Mouse (Mus musculus) C2C12 (cell line): ENCODE measurements around the gene Dchs1. TPM values are rescaled to one million over a fixed set of nuclear protein-coding genes. Genes with fewer than 3 reads are reported as not detected.

Experiments used
- H3K27me3 ChIP-seq: one replicate; pipeline ENCODE4 v1.6.1; 2011; ENCODE audit not compliant: control insufficient read depth, insufficient read depth, insufficient read length
- H3K36me3 ChIP-seq: one replicate; pipeline ENCODE4 v1.6.1; 2011; ENCODE audit not compliant: control insufficient read depth, insufficient read depth
- H3K4me3 ChIP-seq: one replicate; pipeline ENCODE4 v1.5.1; 2011; ENCODE audit warnings: mild to moderate bottlenecking, control low read depth; ENCODE audit not compliant: poor library complexity, insufficient read depth, severe bottlenecking
- H3K79me2 ChIP-seq: one replicate; pipeline ENCODE4 v1.6.1; 2011; ENCODE audit not compliant: control insufficient read depth, insufficient read depth
- H3K79me3 ChIP-seq: one replicate; pipeline ENCODE4 v1.6.1; 2011; ENCODE audit warnings: low read depth, control low read depth
- H3ac ChIP-seq: one replicate; pipeline ENCODE3; 2011; ENCODE audit warnings: low read depth; ENCODE audit not compliant: control insufficient read depth, insufficient read length
- CEBPB ChIP-seq: IDR thresholded peaks from one replicate; pipeline ENCODE4 v1.6.1; 2011; ENCODE audit warnings: low read depth, mild to moderate bottlenecking, control low read depth, moderate library complexity
- CTCF ChIP-seq: IDR thresholded peaks from one replicate; pipeline ENCODE4 v1.5.1; 2011; ENCODE audit not compliant: control insufficient read depth, insufficient read depth, insufficient read length
- FOSL1 ChIP-seq: IDR thresholded peaks from one replicate; pipeline ENCODE4 v1.8.0; 2011; ENCODE audit warnings: mild to moderate bottlenecking, low read length; ENCODE audit not compliant: poor library complexity, insufficient read depth, severe bottlenecking
- MAX ChIP-seq: IDR thresholded peaks from one replicate; pipeline ENCODE4 v1.6.1; 2011; ENCODE audit warnings: mild to moderate bottlenecking, control low read depth
- MYOD1 ChIP-seq: IDR thresholded peaks from one replicate; pipeline ENCODE4 v1.6.1; 2011; ENCODE audit warnings: low read depth; ENCODE audit not compliant: control insufficient read depth, insufficient read length
- MYOG ChIP-seq: IDR thresholded peaks from one replicate; pipeline ENCODE4 v1.6.1; 2011; ENCODE audit not compliant: control insufficient read depth, insufficient read length; ENCODE audit errors: extremely low read depth
- USF1 ChIP-seq: IDR thresholded peaks from one replicate; pipeline ENCODE4 v1.6.1; 2011; ENCODE audit warnings: low read depth, mild to moderate bottlenecking, control low read depth, moderate library complexity
- polyA plus RNA-seq: library from polyadenylated mRNA; unstranded; fragments of >200 nt; fragmentation: generic; extraction: Trizol; gene quantifications from one replicate; pipeline ENCODE4 v1.2.1, GENCODE M21; 2012; ENCODE audit warnings: missing spikeins

Gene Dchs1
- polyA plus RNA-seq, 1 experiment, result 1.8 TPM

DNA sequence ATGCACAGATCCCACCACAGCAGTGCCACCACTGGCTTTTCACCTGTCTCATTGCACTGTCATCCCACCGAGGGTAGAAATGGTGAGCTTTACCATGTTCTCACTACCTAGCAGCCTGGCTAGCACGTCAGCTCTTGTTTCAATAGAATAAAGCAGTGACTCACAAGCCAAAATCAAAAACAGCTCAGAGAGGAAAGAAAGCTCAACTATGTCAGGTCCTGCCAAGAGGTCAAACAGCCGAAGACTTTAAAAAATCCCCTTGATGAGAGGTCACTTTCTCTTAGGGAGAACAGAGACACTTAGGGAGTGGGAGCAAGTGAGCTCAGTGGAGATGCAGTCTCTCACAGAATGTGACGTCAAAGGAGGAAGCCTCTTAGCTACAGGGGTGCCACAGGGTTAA lies 3.6 kb downstream of the Dchs1 start:
- no peaks in the 10 kb centered on the region for H3K36me3 ChIP-seq
- no peak overlapping the region for H3K4me3 ChIP-seq
- peaks cover 6% of the 10 kb centered on the region for H3K27me3 ChIP-seq
- TF ChIP-seq CEBPB (no peak), USF1 (no peak), MYOD1 (no peak), MAX (no peak), CTCF (no peak), MYOG (no peak), FOSL1 (no peak)
- H3ac ChIP-seq, result no peak overlapping the region
- H3K79me2 ChIP-seq, result no peaks in the 10 kb centered on the region
- H3K79me3 ChIP-seq, result no peaks in the 10 kb centered on the region

DNA sequence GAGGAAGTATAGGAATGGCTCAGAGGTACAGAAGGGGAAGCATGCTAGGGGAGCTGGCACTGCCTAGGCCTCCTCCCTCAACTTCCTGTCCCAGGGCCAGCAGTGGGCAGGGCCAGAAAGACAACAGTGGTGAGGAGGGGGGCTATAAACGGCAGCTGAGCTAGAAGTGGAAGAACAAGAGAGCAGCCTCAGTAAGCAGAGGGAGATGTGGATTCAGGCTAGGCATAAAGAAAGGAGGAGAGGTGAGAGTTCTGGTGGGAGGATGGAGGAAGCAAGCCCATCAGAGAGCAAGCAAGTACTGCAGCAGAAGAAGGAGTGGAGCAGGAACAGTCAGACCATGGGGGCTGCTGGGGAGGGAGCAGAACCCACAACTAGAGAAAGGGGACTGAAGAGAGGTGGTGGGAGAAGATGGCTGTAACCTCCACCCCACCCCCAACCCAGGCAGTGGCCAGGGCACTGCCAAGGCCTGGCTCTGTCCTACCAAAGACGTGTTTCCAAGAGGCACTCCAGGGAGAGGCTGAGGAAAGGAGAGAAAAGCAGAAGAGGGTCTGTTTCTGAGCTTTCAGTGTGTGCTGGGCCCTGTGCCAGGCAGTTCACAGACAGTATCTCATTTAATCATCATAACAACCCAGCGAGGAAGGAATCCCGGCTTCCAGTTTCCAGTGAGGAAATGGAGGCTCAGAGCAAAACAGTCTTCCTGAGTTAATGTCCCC lies 8.7 kb downstream of the Dchs1 start:
- Histone ChIP-seq H3ac (no peak overlapping the region), H3K36me3 (no peaks in the 10 kb centered on the region), H3K79me3 (no peaks in the 10 kb centered on the region), H3K79me2 (no peaks in the 10 kb centered on the region), H3K4me3 (no peak overlapping the region), H3K27me3 (peaks cover 3% of the 10 kb centered on the region)
- TF ChIP-seq MYOD1 (no peak), FOSL1 (no peak), MYOG (no peak), CEBPB (no peak), USF1 (no peak), CTCF (no peak)

DNA sequence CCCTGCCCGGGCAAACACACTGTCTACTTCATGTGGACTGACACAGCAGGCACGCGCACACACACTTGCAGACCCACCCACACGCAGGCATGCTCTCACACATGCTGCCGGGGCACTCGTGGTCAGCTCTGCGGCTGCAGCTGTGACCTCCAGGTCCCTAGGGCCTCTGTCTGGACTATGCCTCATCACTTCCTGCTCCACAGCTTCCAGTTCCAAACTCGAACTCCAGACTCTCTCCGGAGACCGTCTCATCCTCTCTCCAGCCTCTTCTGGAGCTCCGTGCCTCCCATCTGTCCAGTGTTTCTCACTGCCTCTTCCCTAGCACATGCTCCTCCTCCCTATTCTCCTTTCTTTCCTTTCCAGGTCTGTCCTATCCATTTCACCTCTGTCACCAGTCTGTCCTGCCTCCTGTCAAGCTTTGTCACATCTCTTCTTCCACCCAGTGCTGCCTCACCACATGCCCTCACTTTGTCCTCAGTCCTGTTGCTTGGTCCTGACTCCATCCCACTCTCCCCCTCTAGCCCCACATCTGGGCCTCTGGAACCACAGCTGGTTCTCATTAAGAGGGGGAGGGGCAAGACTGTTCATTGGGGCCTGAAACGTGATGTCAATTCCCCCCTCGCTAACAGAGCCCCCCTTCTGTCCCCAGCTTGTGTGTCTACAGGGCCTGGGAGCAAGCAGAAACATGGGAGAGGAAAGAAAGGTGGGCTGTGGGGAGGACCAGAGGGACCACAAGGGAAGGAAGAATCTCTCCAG lies 9.5 kb downstream of the Dchs1 start:
- peak; percentile 94 for TF ChIP-seq MAX
- peak; percentile 91 for TF ChIP-seq MYOD1
- TF ChIP-seq CEBPB, result no peak
- no peaks in the 10 kb centered on the region for H3K79me2 ChIP-seq

DNA sequence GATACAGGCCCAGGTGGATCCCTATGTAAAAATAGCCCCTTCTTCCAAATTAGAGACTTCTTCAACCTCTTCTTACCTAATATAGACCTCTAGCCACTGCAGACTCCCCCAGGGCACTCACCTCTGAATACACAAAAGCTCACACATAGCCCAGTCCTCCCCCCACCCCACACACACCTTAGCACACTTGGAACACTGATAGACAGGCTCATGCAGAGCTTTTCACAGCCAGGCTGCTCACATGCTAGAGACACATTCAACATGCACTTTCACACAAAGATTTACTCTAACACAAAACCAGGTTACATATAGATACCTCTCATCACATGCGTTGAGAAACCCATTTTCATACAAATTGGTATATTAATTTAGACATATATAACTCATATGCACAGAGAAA lies 10.1 kb downstream of the Dchs1 start:
- Histone ChIP-seq H3K36me3 (no peaks in the 10 kb centered on the region), H3ac (no peak overlapping the region)

More for the DNA sequence above, 9.5 kb downstream of the Dchs1 start:
- Histone ChIP-seq H3K79me3 (no peaks in the 10 kb centered on the region), H3K4me3 (no peak overlapping the region), H3ac (peak overlapping the region; percentile 4), H3K27me3 (peaks cover 3% of the 10 kb centered on the region), H3K36me3 (no peaks in the 10 kb centered on the region)

DNA sequence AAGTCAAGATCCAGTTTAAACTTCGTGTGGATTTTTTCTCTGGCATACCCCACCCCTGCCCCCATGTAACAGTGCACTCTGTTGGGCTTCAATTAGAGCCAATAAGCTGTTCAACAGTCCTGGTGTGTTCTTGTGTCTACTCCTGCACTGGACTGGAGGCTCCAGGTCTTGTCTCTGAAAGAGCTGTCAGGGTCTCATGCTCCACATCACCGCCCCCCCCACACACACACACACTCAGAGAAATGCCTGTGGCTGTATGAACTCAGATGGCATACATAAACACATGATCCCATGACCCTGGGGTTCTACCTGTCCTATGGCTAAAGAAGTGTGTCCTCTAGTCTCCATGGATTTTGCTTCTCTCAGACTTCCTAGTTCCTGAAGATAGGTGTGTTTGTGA lies 11.4 kb downstream of the Dchs1 start:
- H3K36me3 ChIP-seq, result no peaks in the 10 kb centered on the region
- H3ac ChIP-seq, result no peak overlapping the region
- no peaks in the 10 kb centered on the region for H3K79me2 ChIP-seq
- no peak overlapping the region for H3K4me3 ChIP-seq
- no peak for TF ChIP-seq CTCF
- no peak for TF ChIP-seq FOSL1
- TF ChIP-seq USF1, result no peak
- TF ChIP-seq CEBPB, result no peak
- no peak for TF ChIP-seq MYOG
- no peak for TF ChIP-seq MAX
- no peaks in the 10 kb centered on the region for H3K79me3 ChIP-seq
- peaks cover 3% of the 10 kb centered on the region for H3K27me3 ChIP-seq

More for the DNA sequence above, 10.1 kb downstream of the Dchs1 start:
- TF ChIP-seq MYOG, result no peak
- no peak for TF ChIP-seq CEBPB
- TF ChIP-seq USF1, result no peak
- TF ChIP-seq CTCF, result no peak
- TF ChIP-seq MAX, result no peak
- no peak overlapping the region for H3K4me3 ChIP-seq
- H3K27me3 ChIP-seq, result peaks cover 3% of the 10 kb centered on the region
- H3K79me2 ChIP-seq, result no peaks in the 10 kb centered on the region
- no peaks in the 10 kb centered on the region for H3K79me3 ChIP-seq

DNA sequence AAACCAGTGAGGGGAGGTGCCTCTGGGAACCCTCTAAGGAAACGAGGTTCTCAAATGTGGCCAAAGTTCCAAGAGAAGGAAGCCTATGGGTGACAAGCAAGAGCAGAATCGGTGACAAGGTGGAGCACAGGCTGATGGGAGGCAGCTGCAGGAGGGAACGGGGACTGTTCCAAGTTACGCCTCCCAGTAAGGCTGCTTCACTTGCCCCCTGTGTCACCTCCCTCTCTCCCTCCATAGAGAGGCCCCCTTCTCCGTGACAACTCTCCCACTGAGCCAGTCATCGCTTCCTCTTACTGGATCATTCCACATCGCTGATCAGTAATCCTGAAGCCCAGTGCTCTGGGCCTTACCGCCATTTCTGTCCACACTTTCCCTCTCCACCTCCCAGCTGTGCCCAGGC lies 12.8 kb downstream of the Dchs1 start:
- Histone ChIP-seq H3K36me3 (no peaks in the 10 kb centered on the region), H3K79me2 (no peaks in the 10 kb centered on the region), H3K4me3 (no peak overlapping the region), H3ac (no peak overlapping the region), H3K27me3 (peaks cover 3% of the 10 kb centered on the region), H3K79me3 (no peaks in the 10 kb centered on the region)
- TF ChIP-seq MAX (no peak), USF1 (no peak), MYOD1 (no peak)
